Mouse (Mus musculus) embryonic facial prominence, embryonic 11.5 days (tissue): ENCODE results near the gene Rfx2. TPM values are rescaled to one million over a fixed set of nuclear protein-coding genes. Genes with fewer than 3 reads are reported as not detected.

Experiments
- ATAC-seq: fragments of 200-750 bp; cut with Nextera tagmentation; replicated peaks from 2 replicates; pipeline ENCODE4 v1.8.0; 2017; ENCODE audit warnings: low read depth; ENCODE audit not compliant: insufficient number of reproducible peaks, low FRiP score, low TSS enrichment
- DNase-seq: peaks from one replicate; pipeline ENCODE4 v3.0.0-alpha.2; 2015; ENCODE audit warnings: low spot score
- H3K27ac ChIP-seq: fragments of 300-500 bp; sonication (generic); replicated peaks from 2 replicates; pipeline ENCODE4 v1.5.1; 2014; ENCODE audit warnings: mild to moderate bottlenecking, low read depth, low read length, control low read depth
- H3K27me3 ChIP-seq: fragments of 300-500 bp; sonication (generic); 2 replicates; pipeline ENCODE4 v1.6.1; 2014; ENCODE audit warnings: mild to moderate bottlenecking, low read length, moderate library complexity, mixed read lengths; ENCODE audit not compliant: control insufficient read depth, insufficient read depth
- H3K36me3 ChIP-seq: fragments of 300-500 bp; sonication (generic); replicated peaks from 2 replicates; pipeline ENCODE4 v1.6.1; 2014; ENCODE audit warnings: low read depth, mild to moderate bottlenecking, low read length, moderate library complexity, mixed read lengths; ENCODE audit not compliant: control insufficient read depth, insufficient read depth
- H3K4me1 ChIP-seq: fragments of 300-500 bp; sonication (generic); 2 replicates; pipeline ENCODE4 v1.6.1; 2014; ENCODE audit warnings: low read length, mixed read lengths; ENCODE audit not compliant: control insufficient read depth, insufficient read depth
- H3K4me2 ChIP-seq: fragments of 300-500 bp; sonication (generic); 2 replicates; pipeline ENCODE4 v1.6.1; 2014; ENCODE audit warnings: low read depth, mild to moderate bottlenecking, control low read depth, low read length, moderate library complexity
- H3K4me3 ChIP-seq: fragments of 300-500 bp; sonication (generic); 2 replicates; pipeline ENCODE4 v1.5.1; 2014; ENCODE audit warnings: low read depth, low read length, control low read depth
- H3K9ac ChIP-seq: fragments of 300-500 bp; sonication (generic); replicated peaks from 2 replicates; pipeline ENCODE4 v1.6.1; 2014; ENCODE audit warnings: mild to moderate bottlenecking, control low read depth, low read length
- H3K9me3 ChIP-seq: fragments of 300-500 bp; sonication (generic); replicated peaks from 2 replicates; pipeline ENCODE4 v1.6.1; 2016; ENCODE audit warnings: mild to moderate bottlenecking, low read length, inconsistent platforms, mixed read lengths; ENCODE audit not compliant: control insufficient read depth
- WGBS: fragments of 180-500 bp; shearing (Covaris S2); extraction: QIAGEN DNeasy Blood & Tissue Kit; methylation state at CpG from one replicate; pipeline ENCODE4 v1.1.7; 2014; 5-methylcytosine and 5-hydroxymethylcytosine counted together
- polyA plus RNA-seq: library from polyadenylated mRNA; unstranded; fragments of >200 nt; fragmentation: Nextera tagmentation; extraction: Ambion mirVana; gene quantifications from 2 replicates; pipeline ENCODE4 v1.2.1, GENCODE M21; 2014

Gene Rfx2
- polyA plus RNA-seq, 1 experiment from 2014 or later = 2.4 TPM

GRCm38 (mm10) chr17:56736534-56736933 is 94.3 kb downstream of the Rfx2 start:
- Histone ChIP-seq H3K27me3 (no peaks in the 10 kb centered on the region), H3K36me3 (no peaks in the 10 kb centered on the region), H3K9me3 (no peaks in the 10 kb centered on the region), H3K4me1 (no peaks in the 10 kb centered on the region), H3K4me3 (no peak overlapping the region), H3K9ac (no peak overlapping the region), H3K4me2 (no peak overlapping the region), H3K27ac (no peak overlapping the region)
- no peak for DNase-seq
- ATAC-seq = no peak
- WGBS = 44% methylated on average over 8 of the region's 8 CpGs

GRCm38 (mm10) chr17:56729656-56730055 is 101.2 kb downstream of the Rfx2 start:
- Histone ChIP-seq H3K36me3 (no peaks in the 10 kb centered on the region), H3K9ac (no peak overlapping the region), H3K9me3 (no peaks in the 10 kb centered on the region), H3K27ac (no peak overlapping the region), H3K4me3 (no peak overlapping the region), H3K4me2 (no peak overlapping the region), H3K4me1 (no peaks in the 10 kb centered on the region; the same call in 1 of the 2 replicates), H3K27me3 (no peaks in the 10 kb centered on the region)
- 49% methylated on average over 2 of the region's 2 CpGs for WGBS
- DNase-seq = no peak
- no peak for ATAC-seq

DNA sequence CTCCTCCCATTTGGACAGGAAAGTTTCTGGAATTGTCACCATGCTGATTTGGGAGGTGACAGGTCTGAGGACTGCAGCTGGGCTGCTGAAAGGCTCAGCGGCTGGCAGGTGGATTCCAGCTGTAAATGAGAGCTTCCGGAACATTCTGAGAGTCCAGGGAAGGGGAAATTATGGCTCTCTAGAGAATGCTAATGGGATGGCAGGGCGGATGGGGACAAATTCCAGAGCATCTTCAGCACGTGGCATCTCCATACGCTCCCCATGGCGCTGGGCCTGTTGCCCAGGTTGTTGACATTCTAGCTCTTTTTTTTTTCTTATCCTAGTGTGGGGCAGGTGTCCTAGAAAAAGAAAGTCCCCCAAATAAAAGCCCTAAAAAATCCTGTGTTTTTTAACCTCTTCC is 101.7 kb downstream of the Rfx2 start:
- ATAC-seq (no peak), DNase-seq (no peak)
- Histone ChIP-seq H3K4me3 (no peak overlapping the region), H3K9ac (no peak overlapping the region), H3K4me2 (no peak overlapping the region), H3K27ac (no peak overlapping the region), H3K36me3 (no peaks in the 10 kb centered on the region), H3K9me3 (no peaks in the 10 kb centered on the region), H3K4me1 (no peaks in the 10 kb centered on the region; the same call in 1 of the 2 replicates), H3K27me3 (no peaks in the 10 kb centered on the region)
- WGBS = 59% methylated on average over 6 of the region's 6 CpGs

- H3K4me1 ChIP-seq = no peaks in the 10 kb centered on the region; the same call in 1 of the 2 replicates
- H3K9ac ChIP-seq = no peak overlapping the region
- no peak overlapping the region for H3K4me3 ChIP-seq
- no peaks in the 10 kb centered on the region for H3K9me3 ChIP-seq
- no peaks in the 10 kb centered on the region for H3K27me3 ChIP-seq
- no peak overlapping the region for H3K27ac ChIP-seq
- no peak overlapping the region for H3K4me2 ChIP-seq
- ATAC-seq (no peak), DNase-seq (no peak)
- 34% methylated on average over 12 of the region's 12 CpGs for whole genome bisulfite sequencing
- 0 out of 2 replicates have a peak, but pooled peaks cover 3% of the 10 kb centered on the region for H3K36me3 ChIP-seq
Observed at GRCm38 (mm10) chr17:56728117-56728516, 102.7 kb downstream of the Rfx2 start.

GRCm38 (mm10) chr17:56727659-56728058 is 103.2 kb downstream of the Rfx2 start:
- no peak overlapping the region for H3K4me2 ChIP-seq
- no peaks in the 10 kb centered on the region for H3K27me3 ChIP-seq
- no peak overlapping the region for H3K4me3 ChIP-seq
- no peaks in the 10 kb centered on the region; the same call in 1 of the 2 replicates for H3K4me1 ChIP-seq
- no peak overlapping the region for H3K9ac ChIP-seq
- no peak overlapping the region for H3K27ac ChIP-seq
- ATAC-seq = no peak
- no peaks in the 10 kb centered on the region for H3K9me3 ChIP-seq
- DNase-seq = peak; percentile 32
- peaks cover 3% of the 10 kb centered on the region; the same call in 1 of the 2 replicates for H3K36me3 ChIP-seq
- 11% methylated on average over 12 of the region's 12 CpGs for WGBS

- DNase-seq (peak; percentile 39), ATAC-seq (0 out of 2 replicates have a peak, but pooled peaks have one; percentile 12)
- H3K4me2 ChIP-seq = no peak overlapping the region
- peaks cover 5% of the 10 kb centered on the region for H3K36me3 ChIP-seq
- no peaks in the 10 kb centered on the region; the same call in 1 of the 2 replicates for H3K4me1 ChIP-seq
- WGBS = 9% methylated on average over 7 of the region's 7 CpGs
- no peak overlapping the region for H3K9ac ChIP-seq
- H3K27ac ChIP-seq = no peak overlapping the region
- H3K4me3 ChIP-seq = no peak overlapping the region
- H3K9me3 ChIP-seq = no peaks in the 10 kb centered on the region
- no peaks in the 10 kb centered on the region for H3K27me3 ChIP-seq
Observed at GRCm38 (mm10) chr17:56727029-56727649, 103.7 kb downstream of the Rfx2 start.

Other genes starting within 250 kb of the Rfx2 start
- 37.2 and 45.3 TPM in 2 replicates for gene Safb2, start 246.4 kb downstream of the Rfx2 start, polyA plus RNA-seq
- gene Safb, start 246.2 kb downstream of the Rfx2 start, polyA plus RNA-seq = 94.1 and 109 TPM in 2 replicates
- 209 and 219 TPM in 2 replicates for gene 2410015M20Rik, start 221.2 kb downstream of the Rfx2 start, polyA plus RNA-seq
- 1,376 and 1,538 TPM in 2 replicates for gene Rpl36, start 217.6 kb downstream of the Rfx2 start, polyA plus RNA-seq
- gene Lonp1, start 204.1 kb downstream of the Rfx2 start, polyA plus RNA-seq = 48.3 and 49.5 TPM in 2 replicates
- 0.70 and 0.71 TPM in 2 replicates for gene Catsperd, start 202.9 kb downstream of the Rfx2 start, polyA plus RNA-seq
- 105 and 115 TPM in 2 replicates for gene Ranbp3, start 157.7 kb downstream of the Rfx2 start, polyA plus RNA-seq
- 352 and 362 TPM in 2 replicates for gene Ndufa11, start 113.2 kb downstream of the Rfx2 start, polyA plus RNA-seq
- 14.7 and 15.5 TPM in 2 replicates for gene Vmac, start 113.0 kb downstream of the Rfx2 start, polyA plus RNA-seq
- 6.7 and 7.8 TPM in 2 replicates for gene Nrtn, start 73.5 kb downstream of the Rfx2 start, polyA plus RNA-seq
- gene Dus3l, start 66.3 kb downstream of the Rfx2 start, polyA plus RNA-seq = 30.1 and 32.3 TPM in 2 replicates
- gene Prr22, start 60.8 kb downstream of the Rfx2 start, polyA plus RNA-seq = 0.66 and 0.72 TPM in 2 replicates
- not detected in 2 replicates for gene Acsbg2, start 43.4 kb upstream of the Rfx2 start, polyA plus RNA-seq
- 0.13 and 0.22 TPM in 2 replicates for gene 1700061G19Rik, start 44.5 kb upstream of the Rfx2 start, polyA plus RNA-seq
- 26.8 and 27.2 TPM in 2 replicates for gene Mllt1, start 104.4 kb upstream of the Rfx2 start, polyA plus RNA-seq
- gene Acer1, start 151.1 kb upstream of the Rfx2 start, polyA plus RNA-seq = not detected in 2 replicates
- 148 and 159 TPM in 2 replicates for gene Clpp, start 159.3 kb upstream of the Rfx2 start, polyA plus RNA-seq
- gene Alkbh7, start 166.3 kb upstream of the Rfx2 start, polyA plus RNA-seq = 39.5 and 40.2 TPM in 2 replicates
- gene Pspn, start 169.0 kb upstream of the Rfx2 start, polyA plus RNA-seq = not detected in 2 replicates
- 70.1 and 71.1 TPM in 2 replicates for gene Gtf2f1, start 180.3 kb upstream of the Rfx2 start, polyA plus RNA-seq
- gene Gm17949, start 180.5 kb upstream of the Rfx2 start, polyA plus RNA-seq = 0.18 TPM in 1 of 2 replicates, not detected in the other
- gene Khsrp, start 200.5 kb upstream of the Rfx2 start, polyA plus RNA-seq = 38.7 and 40.0 TPM in 2 replicates
- not detected in 2 replicates for gene Slc25a41, start 210.6 kb upstream of the Rfx2 start, polyA plus RNA-seq
- 5.1 and 5.3 TPM in 2 replicates for gene Crb3, start 228.1 kb upstream of the Rfx2 start, polyA plus RNA-seq
- gene Slc25a23, start 228.8 kb upstream of the Rfx2 start, polyA plus RNA-seq = 7.1 and 7.3 TPM in 2 replicates
- gene Dennd1c, start 247.5 kb upstream of the Rfx2 start, polyA plus RNA-seq = 1.5 and 1.6 TPM in 2 replicates